Mouse (Mus musculus) layer of hippocampus, adult 8-10 months (tissue): ENCODE measurements around the gene Fpgs. TPM values are rescaled to one million over a fixed set of nuclear protein-coding genes. Genes with fewer than 3 reads are reported as not detected.

Experiments used
- DNase-seq, 2 experiments: peaks; one replicate each; pipeline ENCODE4 v3.0.0; 2022; ENCODE audit warnings: low spot score in 2 of 2
- total RNA-seq, 4 experiments: library from RNA; stranded (reverse); gene quantifications; 2 replicates each; pipeline ENCODE4 v1.2.4; 2022

Fpgs gene
- total RNA-seq, 4 experiments from 2014 or later: 7.6 to 17.7 (median 11.4) TPM

DNA sequence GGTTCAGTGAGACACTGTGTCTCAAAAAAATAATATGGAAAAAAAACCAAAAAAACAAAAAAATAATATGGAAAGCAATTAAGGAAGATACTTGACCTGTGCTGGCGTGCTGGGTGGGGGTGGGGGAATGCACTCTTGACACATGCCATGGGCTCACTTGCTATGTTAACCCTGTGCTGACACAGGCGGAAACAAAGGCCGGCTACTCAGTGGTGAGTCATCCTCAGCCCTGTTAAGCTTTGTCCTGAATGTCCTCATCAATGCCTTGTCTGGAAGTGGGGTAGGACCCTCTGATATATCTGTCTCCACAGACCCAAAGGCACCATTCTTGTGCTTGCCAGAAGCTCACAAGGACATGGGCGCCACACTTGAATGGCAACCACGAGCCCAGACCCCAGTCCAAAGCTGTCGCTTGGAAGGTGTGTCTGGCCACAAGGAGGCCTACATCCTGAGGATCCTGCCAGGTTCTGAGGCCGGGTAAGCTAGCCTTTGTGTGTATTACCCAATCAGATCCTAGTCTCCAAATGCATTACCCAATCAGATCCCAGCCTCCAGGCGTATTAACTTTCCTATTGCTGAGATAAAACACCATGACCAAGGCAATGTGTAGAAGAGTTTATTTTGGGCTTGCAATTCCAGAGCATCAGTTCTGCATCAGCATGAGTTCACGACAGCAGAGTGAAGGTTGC, 31.9 kb downstream of the Fpgs start:
- DNase-seq: no peak

DNA sequence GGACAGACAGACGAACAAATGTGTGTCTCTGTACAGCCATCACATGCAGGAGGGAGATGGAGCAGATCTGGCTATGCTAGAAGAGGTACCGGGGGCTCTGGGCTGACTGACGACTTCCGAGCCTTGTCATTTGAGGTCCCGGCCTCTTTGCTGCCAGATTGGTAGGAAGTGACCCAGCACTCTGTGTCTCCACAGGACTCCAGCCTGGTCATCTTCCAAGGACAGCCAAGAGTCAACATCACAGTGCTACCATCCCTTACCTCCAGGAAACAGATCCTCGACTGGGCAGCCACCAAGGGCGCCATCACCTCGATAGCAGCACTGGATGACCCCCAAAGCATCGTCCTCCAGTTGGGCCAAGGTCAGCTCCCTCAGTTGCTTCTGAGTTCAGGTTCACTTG, 32.8 kb downstream of the Fpgs start:
- no peak for DNase-seq

DNA sequence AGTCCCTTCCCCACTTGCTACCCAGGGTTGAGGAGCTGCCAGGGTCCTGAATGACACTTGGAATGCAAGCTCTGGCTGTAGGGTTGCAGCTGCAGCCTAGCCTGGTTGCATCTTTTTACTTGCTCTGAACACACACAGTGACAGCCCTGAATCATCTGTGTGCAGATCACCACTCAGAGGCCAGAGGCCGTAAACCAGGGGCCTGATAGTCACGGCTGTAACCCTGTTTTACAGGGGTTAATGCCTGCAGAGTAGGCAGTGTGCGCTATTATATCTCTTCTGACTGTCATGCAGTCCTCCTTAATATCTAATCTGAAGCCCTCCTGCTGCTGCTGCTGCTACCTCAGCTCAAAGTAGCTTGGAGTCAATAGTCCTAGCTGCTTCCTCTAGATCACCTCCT, 34.1 kb downstream of the Fpgs start:
- no peak for DNase-seq

DNA sequence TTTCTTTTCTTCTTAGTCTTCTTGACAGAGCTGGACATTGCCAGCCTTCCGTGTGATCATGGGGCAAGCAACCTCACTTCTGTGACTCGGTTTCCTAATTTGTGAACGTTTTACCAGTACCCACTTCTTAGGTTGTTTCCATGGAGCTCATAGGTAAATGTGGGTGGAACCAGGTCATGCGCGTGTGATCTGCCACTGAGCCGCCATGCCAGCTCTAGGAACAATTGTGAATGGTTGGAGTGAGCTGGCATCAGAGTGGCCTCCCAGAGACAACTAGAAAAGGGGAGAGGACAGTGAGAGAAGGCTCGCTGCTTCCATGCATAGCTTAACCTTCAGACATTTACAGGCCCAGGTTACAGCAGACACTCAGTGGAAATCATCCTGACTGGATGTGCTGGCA, 35.8 kb downstream of the Fpgs start:
- DNase-seq: no peak

DNA sequence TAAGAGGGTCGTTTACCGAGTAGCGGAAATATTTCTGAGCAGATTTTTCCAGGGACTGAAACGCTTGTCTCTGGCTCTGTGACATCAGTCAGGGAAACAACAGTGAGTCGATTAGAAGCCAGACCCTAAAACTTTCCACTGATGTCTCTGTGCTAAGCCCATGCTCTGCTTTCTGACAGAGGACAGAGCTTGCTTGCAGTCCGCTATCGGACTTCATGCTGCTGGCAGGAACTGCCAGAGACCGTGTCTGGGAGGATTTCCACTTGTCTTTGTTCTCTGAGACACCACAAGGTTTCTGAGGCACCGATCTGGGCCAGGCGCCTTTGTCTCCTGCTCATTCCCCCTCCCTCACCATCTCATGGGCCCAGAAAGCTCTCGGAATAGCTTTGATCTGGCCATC, 36.2 kb downstream of the Fpgs start:
- no peak for DNase-seq

DNA sequence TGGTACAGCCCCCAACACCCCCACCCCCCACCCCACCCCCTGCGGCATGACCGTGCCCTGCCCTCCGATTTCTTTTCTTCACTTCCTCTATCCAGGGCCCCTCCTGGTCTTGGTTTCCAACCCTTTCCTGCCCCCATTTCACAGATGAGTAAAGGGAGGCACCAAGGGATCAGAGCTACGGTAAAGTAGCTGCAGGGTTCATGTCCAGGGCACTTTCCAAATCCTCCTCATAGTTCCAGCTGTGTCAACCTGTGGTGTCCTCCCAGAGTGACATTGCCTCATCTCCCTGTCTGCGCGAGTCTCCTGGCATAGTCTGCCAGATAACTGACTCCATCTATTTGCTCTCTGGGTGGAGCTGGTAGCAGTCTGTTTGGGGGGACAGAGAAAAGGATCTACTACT, 38.1 kb downstream of the Fpgs start:
- no peak for DNase-seq

DNA sequence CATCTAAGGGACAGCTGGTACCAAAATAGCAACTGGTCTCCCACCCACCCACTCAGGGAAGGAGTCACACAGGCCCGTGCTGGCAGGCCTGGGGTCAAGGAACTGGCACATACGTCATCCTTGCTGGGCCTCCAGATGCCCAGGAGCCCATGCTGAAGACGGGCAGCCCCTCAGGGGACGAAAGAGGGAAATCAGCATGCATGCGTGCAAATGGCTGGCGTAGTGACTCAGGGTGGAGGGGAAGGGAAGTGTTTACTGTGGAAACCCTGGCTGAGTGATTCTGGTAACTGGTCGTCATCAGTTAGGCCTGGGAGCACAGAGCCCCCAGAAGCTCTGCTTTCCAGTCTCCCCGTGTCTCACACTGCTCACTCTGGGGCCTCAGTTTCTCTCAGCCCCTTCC, 38.6 kb downstream of the Fpgs start:
- no peak for DNase-seq

DNA sequence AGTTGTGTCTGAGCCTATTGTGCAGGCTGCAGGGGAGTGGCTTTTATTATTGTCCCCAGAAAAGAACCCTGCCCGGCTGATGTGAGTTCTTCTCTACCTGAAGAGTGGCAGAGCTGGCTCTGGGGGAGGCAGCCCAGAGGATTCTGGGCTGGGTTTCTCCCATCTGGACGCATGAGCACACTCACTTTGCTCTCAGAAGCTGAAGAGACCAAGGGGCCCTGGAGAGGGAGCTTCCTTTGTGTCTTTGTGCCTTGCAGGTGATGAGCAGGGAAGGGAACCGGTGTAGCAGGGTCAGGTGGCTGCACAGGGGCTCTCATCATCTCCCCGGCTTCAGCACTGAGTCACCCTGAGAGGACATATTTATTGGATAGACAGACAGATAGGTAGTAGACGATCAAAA, 41.7 kb downstream of the Fpgs start:
- no peak for DNase-seq

DNA sequence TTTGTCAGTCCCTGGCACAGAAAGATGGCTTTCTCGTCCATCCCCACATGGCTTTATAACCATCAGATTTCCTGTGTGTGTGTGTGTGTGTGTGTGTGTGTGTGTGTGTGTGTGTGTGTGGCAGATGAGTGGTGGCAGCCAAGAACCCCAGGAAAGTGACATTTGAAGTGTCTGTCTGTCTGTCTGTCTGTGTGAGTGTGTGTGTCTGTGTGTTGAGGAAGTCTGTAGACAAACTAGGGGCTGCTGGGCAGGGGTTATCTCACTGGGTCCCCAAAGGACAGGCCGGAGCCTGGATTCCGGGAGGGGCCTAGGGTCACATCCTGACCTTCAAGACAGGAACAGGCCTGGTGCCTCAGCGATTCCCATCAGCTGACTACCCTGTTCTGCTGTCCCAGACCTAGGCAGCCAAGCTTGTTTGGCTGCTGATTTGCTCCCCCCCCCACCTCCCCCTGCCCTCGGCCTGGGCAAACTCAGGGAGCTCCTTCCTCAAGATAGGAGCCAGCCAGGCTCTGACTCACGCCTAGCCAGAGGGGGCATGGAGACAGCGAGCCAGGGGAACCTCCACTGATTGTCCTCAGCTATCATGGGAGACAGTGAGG, 42.3 kb downstream of the Fpgs start:
- no peak for DNase-seq

DNA sequence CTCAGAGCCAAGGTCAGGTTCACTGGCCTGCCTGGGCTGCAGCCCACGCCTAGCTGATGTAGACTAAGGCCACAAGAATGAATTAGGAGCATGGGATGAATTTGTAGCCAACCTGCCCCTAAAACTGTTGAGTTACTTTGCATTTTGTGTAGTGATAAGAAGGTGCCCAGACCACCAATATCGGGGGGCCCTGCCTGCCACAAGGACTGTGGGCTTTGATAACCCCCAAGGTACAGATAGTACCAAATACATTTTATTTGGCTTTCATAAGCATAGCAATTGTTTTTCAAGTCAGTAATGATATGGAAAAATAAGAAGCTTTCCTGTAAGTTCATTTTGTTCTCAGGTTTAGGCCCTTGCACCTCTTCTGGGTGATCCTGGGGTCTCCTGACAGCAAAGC, 45.1 kb downstream of the Fpgs start:
- no peak for DNase-seq

DNA sequence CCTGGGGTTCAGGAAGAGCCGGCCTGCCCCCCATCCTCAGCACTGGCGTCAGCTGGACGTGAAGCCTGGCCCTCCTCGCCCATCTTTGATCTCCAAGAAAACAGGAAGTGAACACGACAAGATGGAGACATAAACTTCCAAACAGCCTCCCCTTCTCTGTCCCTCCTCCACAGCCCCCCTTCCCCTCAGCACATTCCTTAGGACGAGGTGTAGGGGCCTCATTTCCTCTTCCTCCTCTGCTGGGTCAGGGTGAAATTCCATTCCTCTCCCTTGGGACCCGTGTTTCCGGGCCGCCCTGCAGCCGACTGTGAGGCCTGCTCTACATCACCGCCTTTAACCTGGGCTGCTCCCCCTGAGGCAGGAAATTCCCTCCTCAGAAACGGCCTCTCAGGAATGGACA, 48.1 kb downstream of the Fpgs start:
- DNase-seq: no peak

DNA sequence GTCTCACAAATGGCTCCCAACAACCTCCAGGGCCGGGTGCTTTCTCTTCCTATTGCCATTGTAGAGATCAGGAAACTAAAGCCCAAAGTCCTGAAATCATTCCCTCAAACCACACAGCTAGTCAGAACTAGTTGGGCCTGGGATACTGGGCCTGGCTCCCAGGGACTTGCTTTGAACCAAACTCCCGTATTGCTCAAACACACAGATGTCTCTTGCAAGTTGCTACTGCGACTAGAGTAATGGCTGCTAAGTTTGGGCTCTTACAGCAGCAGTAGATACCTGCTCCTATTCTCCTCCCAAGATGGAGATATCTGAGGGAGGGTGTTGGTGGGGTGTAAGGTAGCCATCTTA, 48.6 kb downstream of the Fpgs start:
- DNase-seq: no peak

DNA sequence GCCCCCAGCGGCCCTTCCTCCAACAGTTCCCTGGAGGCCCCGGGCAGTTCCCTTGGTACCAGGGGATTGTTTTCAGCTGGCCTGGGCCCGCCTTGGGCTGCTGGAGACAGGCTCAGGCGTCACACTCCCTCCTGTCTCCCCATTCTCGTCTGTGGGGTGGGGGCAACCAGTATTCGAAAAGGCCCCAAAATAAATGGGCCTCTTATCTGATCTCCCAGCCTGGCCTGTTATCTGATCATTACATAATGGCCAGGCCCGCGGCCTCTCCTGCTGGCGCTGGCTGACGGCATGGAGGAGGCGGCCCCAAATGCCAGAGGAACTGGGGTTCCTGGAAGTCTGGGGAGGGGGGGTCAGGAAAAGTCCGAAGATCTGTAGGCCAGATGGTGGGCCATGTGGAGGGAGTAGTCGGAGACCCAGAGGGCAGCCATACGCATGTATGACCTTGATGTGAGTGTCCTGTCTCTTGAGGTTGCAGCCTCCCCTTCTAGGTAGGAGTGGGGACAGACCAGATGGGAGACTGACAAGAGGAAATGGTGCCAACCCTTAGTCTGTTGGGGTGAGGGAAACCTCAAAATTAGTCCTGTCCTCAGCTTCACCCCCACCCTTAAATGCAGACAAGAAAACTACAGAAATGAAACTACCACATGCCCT, 49.1 kb downstream of the Fpgs start:
- no peak for DNase-seq

DNA sequence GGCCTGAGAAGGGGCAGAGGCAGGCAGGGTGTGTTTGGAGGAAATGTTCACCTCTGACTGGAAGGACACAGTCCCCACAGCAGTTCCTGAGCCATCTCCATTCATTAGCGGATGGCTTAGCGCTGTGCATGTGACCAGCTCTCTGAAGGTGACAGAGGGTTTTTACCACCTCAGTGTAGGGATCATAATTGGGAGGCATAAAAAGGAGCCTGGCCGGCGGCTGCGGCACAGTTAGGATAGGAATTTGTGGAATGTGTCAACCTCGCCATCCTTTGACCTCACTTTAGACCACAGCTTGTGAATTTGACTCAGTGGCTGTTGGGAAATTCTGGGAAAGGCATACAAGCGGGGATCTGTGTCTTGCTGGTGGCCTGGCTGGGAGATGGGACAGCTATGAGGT, 50.2 kb downstream of the Fpgs start:
- no peak for DNase-seq

DNA sequence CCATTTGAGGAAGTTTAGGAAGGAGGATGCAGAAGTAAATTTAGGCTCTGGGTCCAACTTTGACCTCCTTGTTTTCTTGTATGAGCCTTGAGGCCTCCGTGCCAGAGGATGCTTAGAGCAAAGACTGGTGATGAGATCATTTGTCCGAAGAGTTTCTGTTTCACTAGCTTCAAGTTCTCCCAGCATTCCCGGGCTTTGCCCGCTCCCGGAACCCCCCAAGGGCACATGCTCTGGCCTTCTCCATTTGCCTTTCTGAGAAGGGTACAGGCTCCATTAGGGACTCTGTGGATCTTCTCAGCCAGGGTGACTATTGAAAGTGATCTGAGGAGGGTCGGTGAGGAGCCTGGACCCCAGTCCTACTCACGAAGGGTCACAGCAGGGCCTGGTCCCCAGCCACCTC, 56.6 kb downstream of the Fpgs start:
- DNase-seq: no peak

DNA sequence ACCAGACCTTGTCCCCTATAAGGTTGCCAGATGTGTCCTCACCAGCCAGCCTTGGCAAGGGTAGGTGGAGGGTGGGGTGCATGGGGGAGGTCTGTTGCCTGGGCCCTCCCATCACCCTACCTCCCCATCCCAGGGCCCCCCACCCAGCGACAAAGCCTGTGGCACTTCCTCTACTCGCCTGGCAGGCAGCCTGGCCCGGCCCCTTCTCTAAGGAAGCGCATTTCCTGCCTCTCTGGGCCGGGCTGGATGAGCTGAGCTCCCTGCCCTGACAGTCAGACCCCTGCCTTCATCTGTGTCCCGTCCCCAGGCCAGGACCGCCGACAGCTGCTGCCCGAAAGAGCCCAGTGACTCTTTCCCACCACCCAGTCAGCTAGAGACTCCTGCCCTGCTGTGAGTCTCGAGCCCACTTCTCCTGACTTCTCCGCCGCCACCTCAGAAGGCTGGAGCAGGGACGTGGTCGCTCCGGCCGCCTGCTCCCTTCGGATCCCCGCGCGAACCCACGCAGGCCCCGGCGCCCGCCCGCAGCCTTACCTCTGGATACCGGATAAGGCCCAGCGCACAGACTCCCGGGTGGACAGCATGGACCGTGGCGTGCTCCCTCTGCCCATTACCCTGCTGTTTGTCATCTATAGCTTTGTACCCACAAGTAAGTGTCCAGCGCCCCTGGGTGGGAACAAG, 57.4 kb downstream of the Fpgs start, which contains the start of gene Eng:
Gene Eng (plus strand): TSS at position 217 of the 678 bp plus-strand sequence.
- no peak for DNase-seq

DNA sequence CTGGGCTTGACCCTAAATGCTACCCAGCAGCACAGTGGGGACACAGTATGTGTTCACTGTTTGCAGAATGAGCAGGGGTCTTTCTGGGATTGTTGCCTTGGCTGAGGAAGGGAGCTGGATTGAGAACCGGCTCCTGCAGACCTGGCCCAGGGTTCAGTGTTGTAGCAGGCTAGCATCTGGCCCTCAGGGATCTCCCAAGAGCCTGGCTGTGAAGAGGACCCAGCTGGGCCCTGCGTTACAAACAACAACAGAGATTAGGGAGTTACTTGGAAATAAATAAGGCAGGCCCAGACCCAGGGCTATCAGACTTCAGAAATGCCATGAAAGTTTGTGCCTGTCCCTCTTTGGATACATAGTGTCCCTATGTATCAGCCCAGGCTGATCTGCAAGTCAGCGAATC, 58.3 kb downstream of the Fpgs start:
- DNase-seq: no peak

DNA sequence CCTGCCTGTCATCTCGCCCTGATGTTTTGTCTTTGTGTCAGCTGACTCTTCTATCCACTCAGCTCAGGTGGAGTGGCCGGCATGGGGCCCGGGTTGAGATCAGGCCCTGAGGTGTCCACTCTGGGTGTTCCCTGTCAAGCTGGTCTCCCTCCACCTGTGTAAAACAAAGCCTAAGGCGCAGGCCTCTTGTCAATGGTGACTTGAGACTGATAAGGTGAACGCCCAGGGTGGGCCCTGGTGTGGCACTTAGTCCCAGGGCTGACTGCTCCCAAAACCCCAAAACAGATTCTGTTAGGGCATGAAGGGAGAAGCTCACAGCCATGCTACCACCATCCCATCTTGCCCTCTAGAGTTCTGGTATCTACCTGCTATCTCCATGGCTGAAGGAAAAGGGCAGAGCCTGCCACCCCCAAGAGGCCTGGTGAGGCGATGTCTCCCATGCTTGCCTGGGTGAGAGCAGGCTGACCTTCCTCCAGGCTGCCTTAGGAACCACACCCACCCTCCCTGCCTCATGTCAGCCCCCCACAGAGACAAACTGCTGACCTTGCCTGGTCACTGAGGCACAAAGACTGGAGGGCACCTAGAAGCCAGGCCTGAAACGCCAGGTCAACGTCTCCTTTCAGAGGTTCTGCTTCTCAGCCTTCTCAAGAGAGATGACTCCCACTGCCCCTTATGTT, 59.0 kb downstream of the Fpgs start:
- no peak for DNase-seq

DNA sequence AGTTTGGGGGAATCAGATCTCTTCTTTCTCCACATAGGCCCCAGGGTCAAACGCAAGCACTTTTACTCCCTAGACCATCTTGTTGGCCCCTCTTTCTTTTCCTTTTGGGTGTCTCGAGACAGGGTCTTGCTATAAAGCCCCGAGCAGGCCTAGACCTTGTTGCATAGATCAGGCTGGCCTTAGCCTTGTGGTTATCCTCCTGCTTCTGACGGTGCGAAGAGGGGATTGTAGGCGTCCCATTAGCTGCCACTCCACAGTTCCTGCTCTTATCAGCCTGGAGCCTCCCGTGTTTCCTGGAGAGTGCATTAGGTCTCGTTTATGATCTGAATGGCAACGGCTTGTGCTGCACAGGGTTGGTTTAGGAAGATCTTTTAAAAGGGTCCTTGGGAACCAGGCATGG, 59.9 kb downstream of the Fpgs start:
- no peak for DNase-seq

DNA sequence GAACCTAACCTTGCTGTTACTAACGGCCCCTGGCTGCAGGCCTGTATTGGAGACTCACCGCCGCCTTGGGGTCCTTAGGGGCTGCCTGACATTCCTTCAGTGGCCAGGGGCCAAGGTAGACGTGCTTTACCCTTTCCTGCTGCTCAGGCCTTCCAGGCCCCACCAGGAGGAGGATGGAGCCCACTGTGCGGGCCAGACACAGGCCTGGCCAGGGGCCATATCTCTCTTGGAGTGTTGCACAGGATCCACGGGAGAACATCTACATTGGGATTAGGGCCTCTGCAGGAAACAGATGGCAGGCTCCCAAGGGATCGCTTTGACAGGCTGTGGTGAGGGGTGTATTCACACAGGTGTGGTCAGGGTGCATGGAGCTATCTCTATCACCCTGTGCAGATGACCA, 61.1 kb downstream of the Fpgs start:
- no peak for DNase-seq

DNA sequence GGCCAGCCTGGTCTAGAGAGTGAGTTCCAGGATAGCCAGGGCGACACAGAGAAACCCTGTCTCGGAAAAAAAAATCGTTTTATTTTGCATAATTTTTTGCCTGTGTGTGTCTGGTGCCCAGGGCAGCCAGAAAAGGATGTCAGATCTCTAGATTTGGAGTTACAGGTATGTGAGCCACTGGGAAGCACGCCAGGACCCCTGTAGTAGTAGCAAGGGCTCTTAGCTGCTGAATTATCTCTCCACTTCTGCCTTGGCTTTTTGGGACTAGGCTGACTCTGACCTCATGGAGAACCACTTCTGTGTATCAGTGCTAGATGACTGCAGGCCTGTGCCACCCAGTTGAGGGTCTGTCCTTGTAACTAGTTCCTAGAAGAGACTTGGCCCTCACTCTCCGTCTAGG, 62.1 kb downstream of the Fpgs start:
- no peak for DNase-seq

DNA sequence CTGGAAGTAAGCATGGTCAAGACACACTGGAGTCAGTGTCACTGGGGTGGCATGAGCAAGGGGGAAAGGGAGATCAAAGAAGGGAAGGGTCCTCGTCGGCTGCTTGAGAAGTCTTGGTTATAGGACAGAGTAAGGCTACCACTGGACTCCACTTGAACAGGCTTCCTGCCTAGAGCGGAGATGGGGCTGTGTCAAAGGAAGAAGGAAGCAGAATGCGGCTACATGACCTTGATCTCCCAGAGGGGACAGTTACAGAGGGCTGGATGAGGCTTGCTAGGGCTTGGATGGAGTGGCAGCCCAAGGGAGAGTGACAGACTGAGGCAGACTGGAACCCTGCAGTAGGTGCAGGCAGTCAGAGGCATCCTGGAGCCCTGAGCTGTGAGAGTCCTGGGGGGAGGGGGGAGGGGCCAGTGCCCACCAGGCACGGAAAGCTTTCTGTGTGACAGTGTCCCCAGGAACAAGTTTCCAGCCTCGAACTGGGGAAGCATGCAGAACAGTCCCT, 63.3 kb downstream of the Fpgs start:
- no peak for DNase-seq
